Mouse (Mus musculus) liver, embryonic 11.5 days (tissue): ENCODE data around the gene Zfp664. TPM values are rescaled to one million over a fixed set of nuclear protein-coding genes. Genes with fewer than 3 reads are reported as not detected.

Experiments used
- ATAC-seq: fragments of 200-750 bp; cut with Nextera tagmentation; replicated peaks from 2 replicates; pipeline ENCODE4 v1.8.0; 2017; ENCODE audit warnings: moderate number of reproducible peaks, mild to moderate bottlenecking, moderate TSS enrichment, moderate library complexity; ENCODE audit not compliant: low FRiP score
- DNase-seq: peaks from one replicate; pipeline ENCODE4 v3.0.0-alpha.2; 2017; ENCODE audit warnings: low spot score
- H3K27ac ChIP-seq: fragments of 300-500 bp; sonication (generic); 2 replicates; pipeline ENCODE4 v1.5.1; 2014; ENCODE audit warnings: mild to moderate bottlenecking, low read depth, low read length, control low read depth
- H3K27me3 ChIP-seq: fragments of 300-500 bp; sonication (generic); replicated peaks from 2 replicates; pipeline ENCODE4 v1.6.1; 2014; ENCODE audit warnings: low read length, mixed read lengths; ENCODE audit not compliant: control insufficient read depth, insufficient read depth
- H3K36me3 ChIP-seq: fragments of 300-500 bp; sonication (generic); 2 replicates; pipeline ENCODE4 v1.6.1; 2014; ENCODE audit warnings: mild to moderate bottlenecking, low read length, moderate library complexity, mixed read lengths; ENCODE audit not compliant: control insufficient read depth, insufficient read depth
- H3K4me1 ChIP-seq: fragments of 300-500 bp; sonication (generic); replicated peaks from 2 replicates; pipeline ENCODE4 v1.6.1; 2014; ENCODE audit warnings: low read length, mixed read lengths; ENCODE audit not compliant: control insufficient read depth, insufficient read depth
- H3K4me2 ChIP-seq: fragments of 300-500 bp; sonication (generic); 2 replicates; pipeline ENCODE4 v1.6.1; 2014; ENCODE audit warnings: mild to moderate bottlenecking, control low read depth, moderate library complexity
- H3K4me3 ChIP-seq: fragments of 300-500 bp; sonication (generic); 2 replicates; pipeline ENCODE4 v1.5.1; 2014; ENCODE audit warnings: low read depth, low read length, control low read depth
- H3K9ac ChIP-seq: fragments of 300-500 bp; sonication (generic); 2 replicates; pipeline ENCODE4 v1.6.1; 2014; ENCODE audit warnings: low read depth, low read length, control low read depth
- H3K9me3 ChIP-seq: fragments of 300-500 bp; sonication (generic); 2 replicates; pipeline ENCODE4 v1.6.1; 2016; ENCODE audit warnings: low read length, inconsistent platforms, mixed read lengths; ENCODE audit not compliant: control insufficient read depth
- WGBS: fragments of 180-500 bp; shearing (Covaris S2); extraction: QIAGEN DNeasy Blood & Tissue Kit; methylation state at CpG from one replicate; pipeline ENCODE4 v1.1.7; 2014; 5-methylcytosine and 5-hydroxymethylcytosine counted together
- polyA plus RNA-seq: library from polyadenylated mRNA; unstranded; fragments of >200 nt; fragmentation: Nextera tagmentation; extraction: Ambion mirVana; gene quantifications from 2 replicates; pipeline ENCODE4 v1.2.1, GENCODE M21; 2014

The Zfp664 gene
- polyA plus RNA-seq, 1 experiment from 2014 or later = 42.3 TPM

DNA sequence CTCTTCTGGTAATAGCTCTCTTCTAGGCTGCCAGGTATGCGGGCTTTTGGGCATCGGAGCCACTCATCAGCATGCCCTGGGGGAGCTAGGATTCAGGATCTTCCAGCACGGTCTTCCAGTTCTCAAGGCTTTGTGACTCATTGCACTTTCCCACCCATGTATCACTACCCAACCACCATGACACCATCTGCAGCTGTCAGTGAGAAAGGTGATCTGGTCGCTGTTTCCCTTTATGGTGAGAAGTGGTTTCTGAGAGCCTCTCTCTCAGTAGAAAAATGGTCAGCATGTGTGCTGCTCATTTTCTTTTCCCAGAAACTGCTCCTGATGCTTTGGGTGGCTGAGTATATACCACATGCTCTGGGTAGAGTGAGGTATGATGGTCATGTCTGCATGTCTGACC is 16.8 kb downstream of the Zfp664 start:
- DNase-seq = no peak
- H3K4me2 ChIP-seq = no peak overlapping the region
- no peak for ATAC-seq
- 88% methylated on average over 4 of the region's 4 CpGs for WGBS
- no peak overlapping the region for H3K9ac ChIP-seq
- no peaks in the 10 kb centered on the region for H3K9me3 ChIP-seq
- H3K36me3 ChIP-seq = peaks cover 7% of the 10 kb centered on the region
- H3K4me3 ChIP-seq = no peak overlapping the region
- no peak overlapping the region for H3K27ac ChIP-seq
- no peaks in the 10 kb centered on the region for H3K4me1 ChIP-seq
- no peaks in the 10 kb centered on the region for H3K27me3 ChIP-seq

DNA sequence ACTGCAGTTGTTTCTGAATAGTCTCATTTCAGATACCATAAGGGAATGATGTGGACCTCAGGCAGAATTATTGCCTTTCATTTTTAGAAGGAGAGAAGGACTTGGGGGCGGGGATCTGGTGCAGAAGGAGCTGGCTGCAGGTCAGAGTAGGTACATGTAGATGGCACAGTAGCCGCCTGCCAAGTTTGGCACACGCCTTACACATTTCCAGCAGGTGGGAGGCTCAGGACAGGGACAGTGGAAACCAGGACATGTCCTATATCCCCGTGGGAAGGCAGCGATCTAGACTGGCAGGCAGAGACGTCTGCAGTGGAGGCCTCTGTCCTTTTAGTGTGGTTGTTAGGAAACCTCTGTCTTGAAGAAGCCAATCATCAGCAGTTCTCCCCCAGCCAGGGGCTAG is 17.3 kb downstream of the Zfp664 start:
- no peak overlapping the region for H3K4me2 ChIP-seq
- DNase-seq (no peak), ATAC-seq (no peak)
- H3K9ac ChIP-seq = no peak overlapping the region
- no peak overlapping the region for H3K4me3 ChIP-seq
- H3K9me3 ChIP-seq = no peaks in the 10 kb centered on the region
- 85% methylated on average over 6 of the region's 6 CpGs for WGBS
- no peaks in the 10 kb centered on the region for H3K4me1 ChIP-seq
- H3K27ac ChIP-seq = no peak overlapping the region
- H3K27me3 ChIP-seq = no peaks in the 10 kb centered on the region
- H3K36me3 ChIP-seq = peaks cover 7% of the 10 kb centered on the region

DNA sequence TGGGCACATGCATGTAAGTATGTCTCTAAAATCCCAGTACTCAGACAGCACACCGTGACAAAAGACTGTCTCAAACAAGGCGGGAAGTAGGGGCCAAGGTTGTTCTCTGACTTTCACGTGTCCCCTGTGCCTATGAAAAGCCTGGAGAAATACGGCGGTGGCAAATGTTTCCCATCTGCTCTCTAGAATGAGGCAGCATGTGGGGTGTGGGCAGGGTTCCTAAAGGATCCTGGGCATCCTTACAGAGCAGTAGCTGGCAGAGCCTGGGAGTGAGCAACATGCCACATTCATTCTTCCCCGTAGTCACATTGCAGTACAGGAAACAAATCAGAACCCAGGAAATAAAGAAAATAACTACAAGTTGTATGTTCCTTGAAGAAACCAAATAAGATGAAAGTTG is 21.4 kb downstream of the Zfp664 start:
- Histone ChIP-seq H3K4me1 (no peaks in the 10 kb centered on the region), H3K4me3 (no peak overlapping the region), H3K27me3 (no peaks in the 10 kb centered on the region), H3K4me2 (no peak overlapping the region), H3K36me3 (peaks cover 20% of the 10 kb centered on the region), H3K9ac (no peak overlapping the region), H3K27ac (no peak overlapping the region), H3K9me3 (no peaks in the 10 kb centered on the region)
- 90% methylated on average over 6 of the region's 6 CpGs for WGBS
- no peak for ATAC-seq
- no peak for DNase-seq

DNA sequence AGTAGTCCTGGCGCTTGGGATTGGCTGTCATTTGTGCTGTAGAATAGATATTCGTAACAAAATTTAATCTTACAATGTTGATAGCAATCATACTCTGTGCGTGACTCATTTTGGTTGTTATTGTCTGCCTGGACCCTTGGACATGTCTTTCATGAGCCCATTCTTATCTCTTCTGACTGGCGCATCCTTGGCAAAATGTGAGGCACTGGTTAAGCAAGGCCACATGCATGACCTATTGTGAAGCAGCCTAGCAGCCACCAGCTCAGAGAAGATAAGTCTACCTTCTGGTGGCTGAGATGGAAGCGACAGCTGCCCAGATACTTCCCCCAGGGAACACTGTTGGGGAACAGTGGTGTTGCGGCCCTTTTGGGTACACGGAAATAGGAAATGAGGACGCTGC is 26.2 kb downstream of the Zfp664 start:
- ATAC-seq = no peak
- 84% methylated on average over 8 of the region's 8 CpGs for WGBS
- peaks cover 14% of the 10 kb centered on the region for H3K36me3 ChIP-seq

DNA sequence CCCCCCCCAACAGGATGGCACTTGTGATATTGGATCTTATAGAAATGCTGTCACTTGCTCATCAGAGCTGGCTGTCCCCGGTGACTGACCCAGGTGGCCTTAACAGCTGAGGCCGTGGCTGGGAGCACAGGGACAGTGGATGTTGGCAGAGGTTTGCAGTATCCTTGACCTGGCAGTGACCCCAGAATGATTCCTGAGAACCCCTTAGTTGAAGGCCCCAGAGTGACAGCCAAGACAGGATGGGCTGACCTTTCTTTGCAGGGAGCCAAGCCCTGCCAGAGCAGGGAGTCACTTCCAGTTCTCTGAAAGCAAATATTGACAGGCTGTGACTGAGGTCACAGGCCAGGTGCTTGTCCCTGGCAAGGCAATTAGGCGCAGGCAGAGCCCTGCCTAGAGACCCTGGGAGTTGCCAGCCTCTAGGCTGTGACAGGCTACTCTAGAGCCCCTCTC is 29.5 kb downstream of the Zfp664 start:
- Histone ChIP-seq H3K27me3 (no peaks in the 10 kb centered on the region), H3K9ac (no peak overlapping the region), H3K36me3 (0 out of 2 replicates have a peak, but pooled peaks cover 4% of the 10 kb centered on the region), H3K4me2 (no peak overlapping the region), H3K27ac (no peak overlapping the region), H3K4me1 (peaks cover 5% of the 10 kb centered on the region; the same call in 1 of the 2 replicates), H3K4me3 (no peak overlapping the region), H3K9me3 (no peaks in the 10 kb centered on the region)
- ATAC-seq (peak; percentile 31; the same call in 1 of the 2 replicates), DNase-seq (no peak)
- 62% methylated on average over 3 of the region's 3 CpGs for WGBS

More for the DNA sequence above, 26.2 kb downstream of the Zfp664 start:
- H3K9me3 ChIP-seq = no peaks in the 10 kb centered on the region
- no peak overlapping the region for H3K9ac ChIP-seq
- H3K27me3 ChIP-seq = no peaks in the 10 kb centered on the region
- H3K4me3 ChIP-seq = no peak overlapping the region
- H3K4me1 ChIP-seq = peaks cover 5% of the 10 kb centered on the region; the same call in 1 of the 2 replicates
- DNase-seq = no peak
- H3K27ac ChIP-seq = no peak overlapping the region
- no peak overlapping the region for H3K4me2 ChIP-seq

DNA sequence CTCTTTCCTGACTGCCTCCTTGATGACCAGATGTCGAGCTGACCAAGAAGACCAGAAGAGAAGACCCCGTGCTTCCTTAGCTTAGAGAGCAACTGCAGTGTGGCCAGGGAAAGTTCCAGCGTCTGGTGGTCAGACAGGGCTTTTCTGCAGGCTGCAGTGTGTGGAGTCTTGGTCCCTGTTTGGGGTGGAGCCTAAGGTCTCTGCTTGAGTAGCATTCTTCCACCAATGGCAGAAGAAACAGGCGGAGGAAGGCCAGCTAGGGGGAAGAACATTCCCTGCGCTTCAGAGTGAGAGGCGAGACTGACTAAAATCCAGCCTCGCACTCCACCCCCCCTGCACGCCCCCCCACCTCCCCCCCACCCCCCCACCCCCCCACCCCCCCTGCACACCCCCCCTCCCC is 33.6 kb downstream of the Zfp664 start:
- 46% methylated on average over 7 of the region's 8 CpGs for WGBS
- Histone ChIP-seq H3K27me3 (no peaks in the 10 kb centered on the region), H3K4me1 (peaks cover 9% of the 10 kb centered on the region; the same call in 1 of the 2 replicates), H3K4me3 (no peak overlapping the region), H3K27ac (no peak overlapping the region), H3K9ac (no peak overlapping the region), H3K36me3 (no peaks in the 10 kb centered on the region), H3K4me2 (no peak overlapping the region), H3K9me3 (no peaks in the 10 kb centered on the region)
- no peak for DNase-seq
- no peak for ATAC-seq

DNA sequence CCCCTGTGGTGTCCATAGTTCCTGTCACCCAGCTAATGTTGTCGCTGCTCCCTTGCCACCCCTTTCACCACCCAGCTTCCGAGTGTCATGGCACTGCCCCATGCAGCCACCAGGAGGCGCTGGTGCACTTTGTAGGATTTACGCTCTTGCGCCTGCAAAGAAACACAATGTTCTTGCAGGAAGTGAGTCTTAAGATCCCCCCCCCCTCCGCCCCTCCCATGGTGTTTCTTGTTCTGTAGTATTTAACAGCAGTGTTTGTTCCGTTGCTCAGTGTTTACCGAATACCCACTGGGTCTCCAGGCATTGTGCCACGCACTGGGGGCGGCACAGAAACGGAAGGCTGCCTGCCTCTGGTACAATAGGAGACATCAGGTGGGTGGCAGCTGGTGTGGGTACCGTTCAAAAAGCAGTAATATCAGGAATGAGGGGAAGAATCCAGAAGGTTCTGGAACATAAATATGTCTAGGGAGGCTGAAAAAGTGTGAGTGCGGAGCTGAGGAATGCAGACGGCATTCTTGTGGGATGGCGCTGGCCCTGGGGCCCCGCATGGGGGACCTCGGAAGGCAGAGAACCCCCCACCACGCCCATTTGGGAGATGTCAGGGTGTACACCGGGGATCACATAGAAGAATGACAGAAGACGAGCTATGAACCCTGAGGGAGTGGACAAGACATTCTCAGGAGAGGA is 37.6 kb downstream of the Zfp664 start:
- ATAC-seq (no peak), DNase-seq (peak; percentile 80)
- H3K9me3 ChIP-seq = no peaks in the 10 kb centered on the region
- H3K36me3 ChIP-seq = no peaks in the 10 kb centered on the region
- H3K9ac ChIP-seq = no peak overlapping the region
- peaks cover 4% of the 10 kb centered on the region; the same call in 1 of the 2 replicates for H3K4me1 ChIP-seq
- no peak overlapping the region for H3K4me3 ChIP-seq
- 36% methylated on average over 20 of the region's 20 CpGs for WGBS
- H3K27ac ChIP-seq = no peak overlapping the region
- H3K4me2 ChIP-seq = peak overlapping the region; percentile 43
- no peaks in the 10 kb centered on the region for H3K27me3 ChIP-seq

DNA sequence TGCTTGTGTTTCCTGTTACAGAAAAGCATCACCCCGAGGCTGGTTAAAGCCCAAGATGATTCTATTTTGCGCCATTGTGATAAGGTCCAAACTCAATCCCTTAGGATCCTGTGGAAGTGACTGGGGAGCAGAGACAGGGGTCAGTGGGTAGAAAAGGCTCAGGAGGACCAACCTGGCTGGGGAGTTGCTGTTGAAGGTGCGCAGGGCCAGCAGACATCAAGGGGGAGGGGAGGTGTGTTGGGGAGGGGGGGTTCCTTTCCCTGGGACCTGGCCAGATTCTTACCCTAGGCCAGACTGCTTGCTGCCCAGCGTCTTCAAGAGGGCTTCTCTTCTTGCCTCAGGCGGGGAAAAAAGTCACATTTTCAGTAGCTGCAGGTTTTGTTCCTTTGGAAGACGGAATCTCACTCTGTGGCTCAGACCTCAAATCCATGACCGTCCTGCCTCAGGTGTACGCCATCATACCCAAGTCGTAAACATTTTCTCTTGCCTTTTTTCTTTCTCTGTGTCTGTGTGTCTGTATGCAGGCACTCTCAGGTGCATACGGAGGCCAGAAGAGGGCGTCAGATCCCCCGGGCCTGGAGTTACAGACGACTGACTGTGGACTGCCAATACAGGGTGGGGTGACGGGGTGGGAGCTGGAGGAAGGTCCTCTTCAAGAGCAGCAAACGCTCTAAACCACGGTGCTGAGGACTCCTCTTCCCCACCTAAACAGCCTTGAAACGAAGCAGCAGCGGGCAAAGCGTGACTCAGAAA is 38.4 kb downstream of the Zfp664 start:
- ATAC-seq (no peak), DNase-seq (no peak)
- Histone ChIP-seq H3K27ac (no peak overlapping the region), H3K27me3 (no peaks in the 10 kb centered on the region), H3K36me3 (no peaks in the 10 kb centered on the region), H3K4me2 (no peak overlapping the region), H3K4me1 (peaks cover 4% of the 10 kb centered on the region; the same call in 1 of the 2 replicates), H3K4me3 (no peak overlapping the region), H3K9me3 (no peaks in the 10 kb centered on the region), H3K9ac (no peak overlapping the region)
- 65% methylated on average over 19 of the region's 19 CpGs for WGBS
